Mouse (Mus musculus) ES-Bruce4 (cell line): ENCODE results near the gene Icam2. TPM values are rescaled to one million over a fixed set of nuclear protein-coding genes. Genes with fewer than 3 reads are reported as not detected.

ENCODE experiments used
- H3K27ac ChIP-seq: 2 replicates; pipeline ENCODE4 v1.5.1; 2012; ENCODE audit warnings: low read length, inconsistent platforms; ENCODE audit not compliant: insufficient read depth
- H3K27me3 ChIP-seq: 2 replicates; pipeline ENCODE4 v1.6.1; 2012; ENCODE audit warnings: mild to moderate bottlenecking, low read length, inconsistent platforms; ENCODE audit not compliant: control insufficient read depth, poor library complexity, insufficient read depth, severe bottlenecking
- H3K36me3 ChIP-seq: 2 replicates; pipeline ENCODE4 v1.6.1; 2012; ENCODE audit warnings: inconsistent platforms, mild to moderate bottlenecking, low read length, moderate library complexity; ENCODE audit not compliant: control insufficient read depth, poor library complexity, insufficient read depth, severe bottlenecking
- H3K4me1 ChIP-seq: one replicate; pipeline ENCODE4 v1.8.1; 2011; ENCODE audit warnings: low read length; ENCODE audit not compliant: control insufficient read depth, insufficient read depth
- H3K4me3 ChIP-seq: 2 replicates; pipeline ENCODE4 v1.5.1; 2011; ENCODE audit warnings: low read depth, mild to moderate bottlenecking, low read length
- H3K9ac ChIP-seq: 2 replicates; pipeline ENCODE4 v1.6.1; 2012; ENCODE audit warnings: low read depth, mild to moderate bottlenecking, inconsistent platforms; ENCODE audit not compliant: poor library complexity, severe bottlenecking
- H3K9me3 ChIP-seq: replicated peaks from 2 replicates; pipeline ENCODE4 v1.6.1; 2012; ENCODE audit warnings: mild to moderate bottlenecking, low read length, inconsistent platforms; ENCODE audit not compliant: control insufficient read depth, poor library complexity, insufficient read depth, severe bottlenecking
- CTCF ChIP-seq: IDR thresholded peaks from one replicate; pipeline ENCODE4 v1.8.1; 2011; ENCODE audit warnings: low read depth, low read length
- EP300 ChIP-seq: IDR thresholded peaks from 2 replicates; pipeline ENCODE4 v1.6.1; 2011; ENCODE audit warnings: low read depth, low read length; ENCODE audit not compliant: insufficient read depth
- POLR2A ChIP-seq: IDR thresholded peaks from one replicate; pipeline ENCODE4 v1.8.1; 2011; ENCODE audit warnings: low read length; ENCODE audit not compliant: insufficient read depth
- polyA plus RNA-seq: library from polyadenylated mRNA; stranded (reverse); fragments of >200 nt; gene quantifications from 2 replicates; pipeline ENCODE4 v1.2.4, GENCODE M21; 2011; ENCODE audit warnings: low read depth; ENCODE audit not compliant: missing spikeins, insufficient read depth, insufficient read length

Icam2 gene
- polyA plus RNA-seq, 1 experiment = not detected

DNA sequence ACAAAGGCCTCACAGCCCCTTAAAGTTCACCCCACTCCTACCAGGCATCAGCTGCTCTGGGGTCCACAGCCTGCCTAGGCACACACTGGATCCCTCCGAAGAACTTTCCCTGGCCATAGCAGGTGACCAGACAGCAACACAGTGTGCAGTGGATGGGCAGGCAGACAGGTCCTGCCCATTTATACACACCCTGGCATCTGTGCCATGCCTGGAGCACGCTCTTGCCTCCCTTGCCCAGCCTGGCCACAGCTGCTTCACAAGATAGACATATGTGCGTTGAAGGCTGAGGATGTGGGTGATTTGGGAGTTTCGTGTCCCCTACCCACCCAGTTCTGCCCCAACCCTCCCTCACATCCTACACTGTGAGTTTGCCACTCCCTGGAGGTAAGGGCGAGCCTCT, 49.8 kb downstream of the Icam2 start:
- no peaks in the 10 kb centered on the region for H3K9me3 ChIP-seq
- no peaks in the 10 kb centered on the region for H3K27me3 ChIP-seq
- no peaks in the 10 kb centered on the region for H3K36me3 ChIP-seq
- H3K9ac ChIP-seq = no peak overlapping the region
- no peak for TF ChIP-seq CTCF
- TF ChIP-seq POLR2A = no peak
- TF ChIP-seq EP300 = no peak
- H3K4me1 ChIP-seq = no peaks in the 10 kb centered on the region
- no peak overlapping the region for H3K4me3 ChIP-seq
- H3K27ac ChIP-seq = no peak overlapping the region

DNA sequence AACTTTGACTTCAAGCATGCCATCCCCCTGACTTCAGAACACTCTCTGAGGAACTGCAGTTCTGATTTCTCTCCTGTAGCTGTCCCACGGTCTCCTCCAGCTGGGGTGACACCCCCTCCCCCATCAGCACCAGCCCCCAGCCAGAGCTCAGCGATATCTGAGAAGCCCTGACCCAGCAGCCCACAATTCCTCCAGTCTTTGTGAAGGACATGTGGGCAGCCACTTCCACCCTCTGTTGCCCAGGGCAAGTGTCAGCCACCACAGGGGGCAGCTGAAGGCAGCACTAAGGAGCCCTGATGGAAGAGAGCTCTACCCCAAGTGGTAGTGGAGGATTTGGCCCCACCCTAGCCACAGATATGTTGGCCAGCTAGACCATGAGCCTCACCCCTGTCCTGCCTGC, 53.8 kb downstream of the Icam2 start:
- Histone ChIP-seq H3K9me3 (no peaks in the 10 kb centered on the region), H3K27me3 (no peaks in the 10 kb centered on the region), H3K27ac (no peak overlapping the region), H3K9ac (no peak overlapping the region), H3K4me3 (no peak overlapping the region), H3K36me3 (no peaks in the 10 kb centered on the region), H3K4me1 (no peaks in the 10 kb centered on the region)
- no peak for TF ChIP-seq POLR2A
- no peak for TF ChIP-seq CTCF
- no peak for TF ChIP-seq EP300

- Histone ChIP-seq H3K27ac (no peak overlapping the region), H3K9ac (no peak overlapping the region), H3K4me3 (no peak overlapping the region), H3K27me3 (no peaks in the 10 kb centered on the region), H3K4me1 (no peaks in the 10 kb centered on the region), H3K9me3 (no peaks in the 10 kb centered on the region), H3K36me3 (no peaks in the 10 kb centered on the region)
- TF ChIP-seq POLR2A = no peak
These were observed 55.4 kb downstream of the Icam2 start for GRCm38 (mm10) chr11:106332458-106332857.

GRCm38 (mm10) chr11:106329682-106330081, 58.2 kb downstream of the Icam2 start:
- Histone ChIP-seq H3K4me1 (no peaks in the 10 kb centered on the region), H3K4me3 (no peak overlapping the region), H3K9ac (no peak overlapping the region), H3K36me3 (no peaks in the 10 kb centered on the region), H3K9me3 (no peaks in the 10 kb centered on the region), H3K27ac (no peak overlapping the region), H3K27me3 (no peaks in the 10 kb centered on the region)
- no peak for TF ChIP-seq CTCF
- no peak for TF ChIP-seq EP300
- no peak for TF ChIP-seq POLR2A

GRCm38 (mm10) chr11:106329128-106329527, 58.7 kb downstream of the Icam2 start:
- Histone ChIP-seq H3K27ac (no peak overlapping the region), H3K9ac (no peak overlapping the region), H3K27me3 (no peaks in the 10 kb centered on the region), H3K4me1 (no peaks in the 10 kb centered on the region), H3K9me3 (no peaks in the 10 kb centered on the region), H3K4me3 (no peak overlapping the region), H3K36me3 (no peaks in the 10 kb centered on the region)
- TF ChIP-seq EP300 = no peak
- no peak for TF ChIP-seq CTCF
- no peak for TF ChIP-seq POLR2A

DNA sequence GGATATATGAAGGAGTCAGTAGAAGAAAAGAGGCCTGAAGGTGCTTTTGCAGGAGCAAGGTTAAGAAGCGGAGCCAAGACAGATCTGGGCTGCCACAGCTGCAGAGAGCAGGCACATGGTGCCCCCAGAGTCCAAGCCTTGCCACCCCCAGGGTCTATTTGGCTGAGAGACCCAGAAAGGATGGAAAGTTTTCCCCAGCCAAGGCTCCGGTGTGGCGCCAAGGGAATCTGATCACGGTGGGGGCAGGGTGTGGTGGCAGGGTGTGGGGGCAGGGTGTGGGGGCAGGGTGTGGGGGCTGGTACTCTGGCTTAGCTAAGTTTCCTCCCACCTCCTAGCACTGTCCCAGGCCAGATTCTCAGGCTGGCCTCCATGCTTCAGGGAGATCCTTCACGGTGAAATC, 59.4 kb downstream of the Icam2 start:
- TF ChIP-seq EP300 (no peak), POLR2A (no peak), CTCF (no peak)
- Histone ChIP-seq H3K9ac (no peak overlapping the region), H3K36me3 (no peaks in the 10 kb centered on the region)

More for the DNA sequence above, 59.4 kb downstream of the Icam2 start:
- H3K27ac ChIP-seq = no peak overlapping the region
- H3K27me3 ChIP-seq = no peaks in the 10 kb centered on the region
- H3K4me3 ChIP-seq = no peak overlapping the region
- H3K4me1 ChIP-seq = no peaks in the 10 kb centered on the region
- H3K9me3 ChIP-seq = no peaks in the 10 kb centered on the region

Other genes starting within 250 kb of the Icam2 start
- not detected in 2 replicates for gene Gm10840, start 227.2 kb downstream of the Icam2 start, polyA plus RNA-seq
- 53.7 and 57.2 TPM in 2 replicates for gene Limd2, start 227.2 kb downstream of the Icam2 start, polyA plus RNA-seq
- 29.8 and 34.2 TPM in 2 replicates for gene Strada, start 185.9 kb downstream of the Icam2 start, polyA plus RNA-seq
- gene Ccdc47, start 171.7 kb downstream of the Icam2 start, polyA plus RNA-seq = 93.2 and 119 TPM in 2 replicates
- 73.2 and 75.4 TPM in 2 replicates for gene Ddx42, start 171.1 kb downstream of the Icam2 start, polyA plus RNA-seq
- 139 and 156 TPM in 2 replicates for gene Ftsj3, start 132.0 kb downstream of the Icam2 start, polyA plus RNA-seq
- gene Psmc5, start 131.9 kb downstream of the Icam2 start, polyA plus RNA-seq = 170 and 188 TPM in 2 replicates
- 75.6 and 78.1 TPM in 2 replicates for gene Smarcd2, start 115.1 kb downstream of the Icam2 start, polyA plus RNA-seq
- 0.44 and 0.45 TPM in 2 replicates for gene Tcam1, start 111.4 kb downstream of the Icam2 start, polyA plus RNA-seq
- gene Gh, start 86.2 kb downstream of the Icam2 start, polyA plus RNA-seq = not detected in 2 replicates
- gene Cd79b, start 73.3 kb downstream of the Icam2 start, polyA plus RNA-seq = 0.75 and 1.5 TPM in 2 replicates
- not detected in 2 replicates for gene Scn4a, start 34.8 kb downstream of the Icam2 start, polyA plus RNA-seq
- gene Prr29, start 22.6 kb downstream of the Icam2 start, polyA plus RNA-seq = not detected in 2 replicates
- gene Ern1, start 99.8 kb upstream of the Icam2 start, polyA plus RNA-seq = 9.4 and 10.1 TPM in 2 replicates
- gene Tex2, start 225.3 kb upstream of the Icam2 start, polyA plus RNA-seq = 28.8 and 31.3 TPM in 2 replicates